Mouse (Mus musculus) spleen, adult 2 months (tissue): ENCODE measurements around the gene Shc2.

Experiments used
- CTCF ChIP-seq: fragments of 200-500 bp; IDR thresholded peaks from 2 replicates; pipeline ENCODE4 v1.5.1; 2011; ENCODE audit warnings: mild to moderate bottlenecking, inconsistent platforms; ENCODE audit not compliant: insufficient read depth, insufficient read length, insufficient replicate concordance; ENCODE audit errors: extremely low read depth
- POLR2A ChIP-seq: fragments of 200-500 bp; IDR thresholded peaks from 2 replicates; pipeline ENCODE4 v1.6.1; 2011; ENCODE audit warnings: low read depth, low read length, inconsistent platforms

DNA sequence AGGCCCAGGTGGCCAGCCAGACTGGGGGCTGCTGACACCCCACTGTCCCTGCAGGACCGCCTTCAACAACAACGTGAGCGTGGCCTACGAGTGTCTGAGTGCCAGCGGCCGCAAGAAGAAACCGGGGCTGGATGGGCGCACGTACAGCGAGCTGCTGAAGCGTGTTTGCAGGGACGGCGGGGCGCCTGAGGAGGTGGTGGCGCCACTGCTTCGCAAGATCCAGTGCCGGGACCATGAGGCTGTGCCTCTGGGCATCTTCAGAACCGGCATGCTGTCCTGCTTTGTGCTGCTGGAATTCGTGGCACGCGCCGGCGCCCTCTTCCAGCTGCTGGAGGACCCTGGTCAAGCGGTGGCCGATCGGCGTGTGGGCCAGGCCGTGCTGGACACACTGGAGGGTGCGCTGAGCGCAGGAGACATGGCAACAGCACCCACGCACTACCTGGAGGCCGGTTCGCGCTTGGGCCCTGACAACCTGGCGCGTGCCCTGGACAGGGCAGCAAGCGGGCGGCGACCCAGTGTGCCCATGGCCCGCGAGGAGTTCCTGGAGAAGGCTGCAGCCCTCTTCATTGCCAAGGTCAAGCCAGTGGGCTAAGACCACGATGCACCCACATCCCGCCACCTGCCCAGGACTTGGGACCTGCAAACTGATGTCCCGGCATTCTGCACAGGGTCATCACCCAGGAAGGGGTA, 37.8 kb upstream of the Shc2 start:
- TF ChIP-seq POLR2A, result no peak
- TF ChIP-seq CTCF, result no peak
